ENCODE assay signal across 8 mouse cellular contexts in genomic region chr17:26932839-26933398, GRCm38 (mm10). TPM values are rescaled to one million over a fixed set of nuclear protein-coding genes. Genes with fewer than 3 reads are reported as not detected.
DNase-seq lines count a peak whose midpoint lies in the region; ATAC-seq and TF ChIP-seq lines count a peak whose summit lies in the region.

Gene Phf1, plus strand, starts transcription at chr17:26933052.

- ATAC-seq in neural tube, embryonic 15.5 days (ENCODE audit: low FRiP score) = peak; percentile 87

- peak; percentile 88; the same call in 1 of the 2 replicates for TF ChIP-seq POLR2A in lung, adult 2 months (IDR thresholded peaks at IDR 0.05; ENCODE audit: borderline replicate concordance, extremely low read depth, low read depth, low read length)

- no peaks in the 10 kb centered on the region for H3K27me3 ChIP-seq in neural tube, embryonic 15.5 days (replicated peaks)

- H3K9me3 ChIP-seq in neural tube, embryonic 15.5 days (replicated peaks) = no peaks in the 10 kb centered on the region

- H3K9ac ChIP-seq in neural tube, embryonic 15.5 days (replicated peaks) = peak within 1 kb of the TSS; percentile 84

- under 1% methylated on average over 43 of the region's 43 CpGs for WGBS in lung, adult 2 months
- WGBS in neural tube, embryonic 15.5 days = under 1% methylated on average over 42 of the region's 43 CpGs

- DNase-seq in MN1 (ENCODE audit: low spot score) = peak; percentile 93
- DNase-seq in cerebellum, adult 8-10 months = peak; percentile 97
- peak; percentile 91 for DNase-seq in forelimb bud, embryonic 11.5 days (ENCODE audit: low read depth, low spot score)
- peak; percentile 98 for DNase-seq in heart, postnatal 4 days
- DNase-seq in layer of hippocampus, adult 2 months (ENCODE audit: low spot score in 2 of 2) = peak; percentile 94 to 95
- peak; percentile 99 for DNase-seq in lung, adult 2 months
- peak; percentile 99 for DNase-seq in testis, postnatal 10 days (ENCODE audit: low spot score)

- H3K36me3 ChIP-seq in neural tube, embryonic 15.5 days = peaks cover 25% of the 10 kb centered on the region

- peak within 1 kb of the TSS; percentile 69 for H3K4me2 ChIP-seq in neural tube, embryonic 15.5 days

- H3K4me1 ChIP-seq in lung, adult 2 months (ENCODE audit: control insufficient read depth, insufficient read depth, low read length) = peaks cover 8% of the 10 kb centered on the region
- peaks cover 37% of the 10 kb centered on the region for H3K4me1 ChIP-seq in neural tube, embryonic 15.5 days

- H3K4me3 ChIP-seq in layer of hippocampus, adult 2 months = peak within 1 kb of the TSS; percentile 93
- H3K4me3 ChIP-seq in lung, adult 2 months (replicated peaks; ENCODE audit: extremely low read depth, low read depth, low read length) = peak within 1 kb of the TSS; percentile 69
- peak within 1 kb of the TSS; percentile 60 for H3K4me3 ChIP-seq in neural tube, embryonic 15.5 days (replicated peaks)

- TF ChIP-seq CTCF in layer of hippocampus, adult 2 months (conservative IDR thresholded peaks at IDR 0.05) = no peak; the same call in 1 of the 2 replicates
- no peak for TF ChIP-seq CTCF in lung, adult 2 months (IDR thresholded peaks at IDR 0.05; ENCODE audit: insufficient read depth, low read length)

- peak within 1 kb of the TSS; percentile 95 for H3K27ac ChIP-seq in layer of hippocampus, adult 2 months
- H3K27ac ChIP-seq in neural tube, embryonic 15.5 days (replicated peaks) = peak within 1 kb of the TSS; percentile 92

RNA-seq across cellular contexts. Expression of gene Phf1, which starts in this region (rescaled TPM):
- 1 to 10 TPM; 9.9 to 10.0 TPM for total RNA-seq in heart, postnatal 4 days (2021)
- total RNA-seq in layer of hippocampus, adult 2 months (2021) = 10 to 100 TPM; 31.4 to 33.9 TPM
- polyA plus RNA-seq in lung, adult 2 months (2012; rRNA removed) = 101 and 114 TPM in 2 replicates
- polyA plus RNA-seq in neural tube, embryonic 15.5 days (2015; fragmentation: Nextera tagmentation; extraction: Ambion mirVana) = 27.5 and 30.5 TPM in 2 replicates

Comparison
In these comparisons a context has a peak if more than half of its experiments do, and no peak if none do; other contexts are left out.
1. Peak in every context shown above with its lines: DNase-seq, ATAC-seq, H3K4me3 ChIP-seq and H3K27ac ChIP-seq.